ENCODE assay signal across 30 mouse cellular contexts in genomic region chr6:58651038-58651437, GRCm38 (mm10).
A peak's percentile ranks its signal among the peaks of the same experiment; 100 is the strongest.
DNase-seq lines count a peak whose midpoint lies in the region; ATAC-seq and TF ChIP-seq lines count a peak whose summit lies in the region.
"Had no signal": no experiment of that assay in that cellular context is flagged by ENCODE, and none has a peak within 500 bp of the region (broad histone marks: within the 10 kb centered on the region; RNA-seq: fewer than 3 reads in every experiment).

No protein-coding gene starts in this region.

- H3K36me3 ChIP-seq in intestine, postnatal 0 days (ENCODE audit: control insufficient read depth, insufficient read depth), result no peaks in the 10 kb centered on the region
- no peaks in the 10 kb centered on the region for H3K36me3 ChIP-seq in intestine, embryonic 15.5 days
- peaks cover 51% of the 10 kb centered on the region for H3K36me3 ChIP-seq in liver, embryonic 13.5 days
- H3K36me3 ChIP-seq: embryonic facial prominence, embryonic 12.5 days; embryonic facial prominence, embryonic 15.5 days; forebrain, embryonic 12.5 days; forebrain, embryonic 15.5 days; heart, embryonic 15.5 days; hindbrain, embryonic 10.5 days; hindbrain, embryonic 13.5 days had no signal

- H3K9me3 ChIP-seq in intestine, postnatal 0 days (ENCODE audit: control insufficient read depth), result no peaks in the 10 kb centered on the region
- H3K9me3 ChIP-seq in intestine, embryonic 15.5 days, result no peaks in the 10 kb centered on the region
- no peaks in the 10 kb centered on the region for H3K9me3 ChIP-seq in liver, embryonic 13.5 days (replicated peaks)
- H3K9me3 ChIP-seq: embryonic facial prominence, embryonic 12.5 days; embryonic facial prominence, embryonic 15.5 days; forebrain, embryonic 12.5 days; forebrain, embryonic 15.5 days; G1E; heart, embryonic 12.5 days; heart, embryonic 15.5 days; hindbrain, embryonic 10.5 days; hindbrain, embryonic 13.5 days had no signal

- no peak overlapping the region for H3K9ac ChIP-seq in intestine, postnatal 0 days (ENCODE audit: low read depth, low read length)
- H3K9ac ChIP-seq in intestine, embryonic 15.5 days, result no peak overlapping the region
- peak overlapping the region; percentile 27 for H3K9ac ChIP-seq in liver, embryonic 13.5 days
- H3K9ac ChIP-seq: embryonic facial prominence, embryonic 12.5 days; embryonic facial prominence, embryonic 15.5 days; forebrain, embryonic 12.5 days; forebrain, embryonic 15.5 days; heart, embryonic 12.5 days; heart, embryonic 15.5 days; hindbrain, embryonic 13.5 days had no signal

- peak; percentile 59 for DNase-seq in adipocyte (ENCODE audit: low spot score)
- DNase-seq in liver, embryonic 13.5 days, result no peak
- DNase-seq in layer of hippocampus, adult 11-12 months (ENCODE audit: low spot score), result no peak
- DNase-seq: adrenal gland, adult 2 months; adrenal gland, postnatal 14 days; B cell, adult 2 months; cerebellum, adult 11 months; cerebellum, adult 2 months; cerebellum, adult 9-11 months; cerebellum, postnatal 25 days; gastrocnemius, postnatal 25 days; heart, adult 18-20 months; heart, postnatal 10 days; heart, postnatal 36 days had no signal

- TF ChIP-seq CTCF in intestine, postnatal 0 days (IDR thresholded peaks at IDR 0.05; ENCODE audit: low read depth), result no peak

- H3K4me1 ChIP-seq in intestine, postnatal 0 days (replicated peaks; ENCODE audit: control insufficient read depth, insufficient read depth, low read length), result no peaks in the 10 kb centered on the region
- 0 out of 2 replicates have a peak, but pooled peaks cover 3% of the 10 kb centered on the region for H3K4me1 ChIP-seq in intestine, embryonic 15.5 days (replicated peaks)
- H3K4me1 ChIP-seq in liver, embryonic 13.5 days (replicated peaks), result peaks cover 73% of the 10 kb centered on the region
- H3K4me1 ChIP-seq: embryonic facial prominence, embryonic 12.5 days; embryonic facial prominence, embryonic 15.5 days; forebrain, embryonic 12.5 days; forebrain, embryonic 15.5 days; hindbrain, embryonic 10.5 days; hindbrain, embryonic 13.5 days had no signal

- no peak overlapping the region for H3K4me2 ChIP-seq in intestine, postnatal 0 days (replicated peaks; ENCODE audit: low read depth)
- H3K4me2 ChIP-seq in intestine, embryonic 15.5 days (replicated peaks), result no peak overlapping the region
- no peak overlapping the region for H3K4me2 ChIP-seq in liver, embryonic 13.5 days
- H3K4me2 ChIP-seq: embryonic facial prominence, embryonic 12.5 days; embryonic facial prominence, embryonic 15.5 days; forebrain, embryonic 12.5 days; forebrain, embryonic 15.5 days; heart, embryonic 12.5 days; heart, embryonic 15.5 days; hindbrain, embryonic 13.5 days had no signal

- H3K4me3 ChIP-seq in intestine, postnatal 0 days (ENCODE audit: low read depth, low read length), result no peak overlapping the region
- H3K4me3 ChIP-seq in intestine, embryonic 15.5 days (replicated peaks), result no peak overlapping the region
- H3K4me3 ChIP-seq in liver, embryonic 13.5 days (replicated peaks), result no peak overlapping the region
- H3K4me3 ChIP-seq: embryonic facial prominence, embryonic 12.5 days; embryonic facial prominence, embryonic 15.5 days; forebrain, embryonic 12.5 days; forebrain, embryonic 15.5 days; heart, embryonic 12.5 days; heart, embryonic 15.5 days; hindbrain, embryonic 10.5 days; hindbrain, embryonic 13.5 days had no signal

- 0 out of 2 replicates have a peak, but pooled peaks have one; percentile 8 for ATAC-seq in intestine, postnatal 0 days
- ATAC-seq in intestine, embryonic 15.5 days, result no peak
- ATAC-seq in liver, embryonic 13.5 days (ENCODE audit: low read depth), result no peak
- ATAC-seq in megakaryocyte-erythroid progenitor cell, adult 5-6 weeks (replicated peaks; ENCODE audit: low FRiP score, low TSS enrichment, poor library complexity, severe bottlenecking), result peak; percentile 48; the same call in 1 of the 2 replicates
- no peak for ATAC-seq in erythroblast, adult 5-6 weeks (replicated peaks; ENCODE audit: low FRiP score, poor library complexity, severe bottlenecking)
- ATAC-seq: forebrain, embryonic 15.5 days; hindbrain, embryonic 16.5 days; Patski had no signal

- H3K27me3 ChIP-seq in intestine, postnatal 0 days (replicated peaks; ENCODE audit: control insufficient read depth, insufficient read depth, low read length), result no peaks in the 10 kb centered on the region
- no peaks in the 10 kb centered on the region for H3K27me3 ChIP-seq in intestine, embryonic 15.5 days (replicated peaks)
- H3K27me3 ChIP-seq in liver, embryonic 13.5 days, result no peaks in the 10 kb centered on the region
- H3K27me3 ChIP-seq: CH12.LX; embryonic facial prominence, embryonic 12.5 days; embryonic facial prominence, embryonic 15.5 days; forebrain, embryonic 12.5 days; forebrain, embryonic 15.5 days; heart, embryonic 12.5 days; heart, embryonic 15.5 days; hindbrain, embryonic 13.5 days; Patski had no signal

- H3K27ac ChIP-seq in intestine, postnatal 0 days (ENCODE audit: low read depth, low read length), result no peak overlapping the region
- no peak overlapping the region for H3K27ac ChIP-seq in intestine, embryonic 15.5 days
- peak overlapping the region; percentile 44; the same call in 1 of the 2 replicates for H3K27ac ChIP-seq in liver, embryonic 13.5 days
- H3K27ac ChIP-seq: embryonic facial prominence, embryonic 12.5 days; embryonic facial prominence, embryonic 15.5 days; forebrain, embryonic 12.5 days; forebrain, embryonic 15.5 days; heart, embryonic 15.5 days; hindbrain, embryonic 10.5 days; hindbrain, embryonic 13.5 days had no signal

- 44% methylated on average over 1 of the region's 1 CpGs for WGBS in intestine, postnatal 0 days
- 76% methylated on average over 1 of the region's 1 CpGs for WGBS in intestine, embryonic 15.5 days
- WGBS in liver, embryonic 13.5 days (ENCODE audit: insufficient replicate concordance), result 15% methylated on average over 1 of the region's 1 CpGs

Comparison
In these comparisons a context has a peak if more than half of its experiments do, and no peak if none do; other contexts are left out.
1. ATAC-seq: peak in intestine, postnatal 0 days (single experiment) and megakaryocyte-erythroid progenitor cell, adult 5-6 weeks (single experiment); none in intestine, embryonic 15.5 days (single experiment), liver, embryonic 13.5 days (single experiment) and erythroblast, adult 5-6 weeks (single experiment).